15 mouse cellular contexts compared by ENCODE assay signal in genomic region chr12:45158986-45159385, GRCm38 (mm10).
DNase-seq lines count a peak whose midpoint lies in the region; ATAC-seq and TF ChIP-seq lines count a peak whose summit lies in the region.
"Had no signal": no experiment of that assay in that cellular context is flagged by ENCODE, and none has a peak within 500 bp of the region (broad histone marks: within the 10 kb centered on the region; RNA-seq: fewer than 3 reads in every experiment).

No protein-coding gene starts in this region.

- H3K27ac ChIP-seq in forebrain, postnatal 0 days (ENCODE audit: low read depth, low read length), result no peak overlapping the region
- H3K27ac ChIP-seq in forebrain, embryonic 11.5 days (ENCODE audit: low read depth, low read length), result no peak overlapping the region
- H3K27ac ChIP-seq in layer of hippocampus, adult 2 months, result no peak overlapping the region
- H3K27ac ChIP-seq in midbrain, embryonic 15.5 days, result no peak overlapping the region
- H3K27ac ChIP-seq in midbrain, embryonic 11.5 days (ENCODE audit: low read depth, low read length), result no peak overlapping the region
- H3K27ac ChIP-seq in stomach, postnatal 0 days (replicated peaks), result no peak overlapping the region
- H3K27ac ChIP-seq: heart, embryonic 13.5 days; kidney, embryonic 15.5 days; neural tube, embryonic 12.5 days had no signal

- H3K9ac ChIP-seq in forebrain, postnatal 0 days, result no peak overlapping the region
- H3K9ac ChIP-seq in forebrain, embryonic 11.5 days (ENCODE audit: low read length), result no peak overlapping the region
- H3K9ac ChIP-seq in midbrain, embryonic 15.5 days, result no peak overlapping the region
- H3K9ac ChIP-seq in midbrain, embryonic 11.5 days (ENCODE audit: low read length), result no peak overlapping the region
- no peak overlapping the region for H3K9ac ChIP-seq in stomach, postnatal 0 days (ENCODE audit: low read length)
- H3K9ac ChIP-seq: heart, embryonic 13.5 days; kidney, embryonic 15.5 days; neural tube, embryonic 12.5 days had no signal

- no peak overlapping the region for H3K4me3 ChIP-seq in forebrain, postnatal 0 days (ENCODE audit: low read depth, low read length)
- H3K4me3 ChIP-seq in forebrain, embryonic 11.5 days (ENCODE audit: low read depth, low read length), result no peak overlapping the region
- H3K4me3 ChIP-seq in layer of hippocampus, adult 2 months, result no peak overlapping the region
- H3K4me3 ChIP-seq in midbrain, embryonic 15.5 days, result no peak overlapping the region
- H3K4me3 ChIP-seq in midbrain, embryonic 11.5 days (ENCODE audit: low read depth, low read length), result no peak overlapping the region
- H3K4me3 ChIP-seq in stomach, postnatal 0 days (ENCODE audit: low read depth, low read length), result no peak overlapping the region
- H3K4me3 ChIP-seq: heart, embryonic 13.5 days; kidney, embryonic 15.5 days; neural tube, embryonic 12.5 days had no signal

- no peak overlapping the region for H3K4me2 ChIP-seq in forebrain, postnatal 0 days (ENCODE audit: low read depth)
- H3K4me2 ChIP-seq in forebrain, embryonic 11.5 days (ENCODE audit: low read depth, low read length, severe bottlenecking), result no peak overlapping the region
- no peak overlapping the region for H3K4me2 ChIP-seq in midbrain, embryonic 15.5 days
- no peak overlapping the region for H3K4me2 ChIP-seq in midbrain, embryonic 11.5 days
- no peak overlapping the region for H3K4me2 ChIP-seq in stomach, postnatal 0 days (replicated peaks; ENCODE audit: low read depth)
- H3K4me2 ChIP-seq: heart, embryonic 13.5 days; kidney, embryonic 15.5 days; neural tube, embryonic 12.5 days had no signal

- H3K36me3 ChIP-seq in forebrain, postnatal 0 days (ENCODE audit: insufficient read depth), result no peaks in the 10 kb centered on the region
- H3K36me3 ChIP-seq in forebrain, embryonic 11.5 days (ENCODE audit: control insufficient read depth, insufficient read depth, low read length), result no peaks in the 10 kb centered on the region
- H3K36me3 ChIP-seq in midbrain, embryonic 15.5 days (replicated peaks), result no peaks in the 10 kb centered on the region
- H3K36me3 ChIP-seq in midbrain, embryonic 11.5 days (ENCODE audit: control insufficient read depth, insufficient read depth, low read length), result no peaks in the 10 kb centered on the region
- no peaks in the 10 kb centered on the region for H3K36me3 ChIP-seq in stomach, postnatal 0 days (ENCODE audit: control insufficient read depth, insufficient read depth, low read length)
- H3K36me3 ChIP-seq: heart, embryonic 13.5 days; kidney, embryonic 15.5 days; neural tube, embryonic 12.5 days had no signal

- no peaks in the 10 kb centered on the region for H3K4me1 ChIP-seq in forebrain, postnatal 0 days (ENCODE audit: insufficient read depth)
- no peaks in the 10 kb centered on the region for H3K4me1 ChIP-seq in forebrain, embryonic 11.5 days (replicated peaks; ENCODE audit: control insufficient read depth, insufficient read depth, low read length)
- H3K4me1 ChIP-seq in midbrain, embryonic 15.5 days, result no peaks in the 10 kb centered on the region
- H3K4me1 ChIP-seq in midbrain, embryonic 11.5 days (ENCODE audit: control insufficient read depth, insufficient read depth, low read length), result no peaks in the 10 kb centered on the region
- H3K4me1 ChIP-seq in stomach, postnatal 0 days (replicated peaks; ENCODE audit: control insufficient read depth, insufficient read depth), result no peaks in the 10 kb centered on the region
- H3K4me1 ChIP-seq: heart, embryonic 13.5 days; kidney, embryonic 15.5 days; neural tube, embryonic 12.5 days had no signal

- no peaks in the 10 kb centered on the region for H3K27me3 ChIP-seq in forebrain, postnatal 0 days (ENCODE audit: insufficient read depth, low read length)
- no peaks in the 10 kb centered on the region for H3K27me3 ChIP-seq in forebrain, embryonic 11.5 days (ENCODE audit: control insufficient read depth, insufficient read depth, low read length)
- no peaks in the 10 kb centered on the region for H3K27me3 ChIP-seq in midbrain, embryonic 15.5 days (replicated peaks)
- no peaks in the 10 kb centered on the region for H3K27me3 ChIP-seq in midbrain, embryonic 11.5 days (ENCODE audit: control insufficient read depth, insufficient read depth, low read length)
- no peaks in the 10 kb centered on the region for H3K27me3 ChIP-seq in stomach, postnatal 0 days (ENCODE audit: control insufficient read depth, insufficient read depth, low read length)
- H3K27me3 ChIP-seq: heart, embryonic 13.5 days; kidney, embryonic 15.5 days; neural tube, embryonic 12.5 days had no signal

- DNase-seq in forebrain, postnatal 0 days, result no peak
- no peak for DNase-seq in forebrain, embryonic 11.5 days (ENCODE audit: low spot score)
- no peak for DNase-seq in layer of hippocampus, adult 2 months (ENCODE audit: low spot score in 2 of 2)
- DNase-seq in layer of hippocampus, postnatal 36 days, result no peak
- DNase-seq in midbrain, embryonic 11.5 days (ENCODE audit: low spot score, missing footprints), result no peak
- no peak for DNase-seq in stomach, postnatal 0 days (ENCODE audit: low spot score)
- no peak for DNase-seq in frontal cortex, postnatal 14 days (ENCODE audit: low spot score in 2 of 2)
- DNase-seq: adrenal gland, postnatal 36 days; cerebellum, postnatal 14 days; gastrocnemius, postnatal 14 days; thymus, postnatal 36 days had no signal

- WGBS in forebrain, postnatal 0 days, result 54% methylated on average over 3 of the region's 3 CpGs
- whole genome bisulfite sequencing in forebrain, embryonic 11.5 days, result 68% methylated on average over 3 of the region's 3 CpGs
- WGBS in midbrain, embryonic 15.5 days, result 53% methylated on average over 3 of the region's 3 CpGs
- 84% methylated on average over 3 of the region's 3 CpGs for WGBS in midbrain, embryonic 11.5 days
- WGBS in stomach, postnatal 0 days, result 82% methylated on average over 3 of the region's 3 CpGs

- TF ChIP-seq CTCF in forebrain, postnatal 0 days (IDR thresholded peaks at IDR 0.05; ENCODE audit: low read depth), result 0 out of 2 replicates have a peak, but pooled peaks have one; percentile 8
- peak; percentile 70 for TF ChIP-seq CTCF in layer of hippocampus, adult 2 months (conservative IDR thresholded peaks at IDR 0.05)
- peak; percentile 31; the same call in 1 of the 2 replicates for TF ChIP-seq CTCF in stomach, postnatal 0 days (IDR thresholded peaks at IDR 0.05; ENCODE audit: low read depth)

- H3K9me3 ChIP-seq in forebrain, postnatal 0 days (ENCODE audit: low read length), result no peaks in the 10 kb centered on the region
- no peaks in the 10 kb centered on the region for H3K9me3 ChIP-seq in forebrain, embryonic 11.5 days (ENCODE audit: control insufficient read depth, low read length)
- H3K9me3 ChIP-seq in midbrain, embryonic 15.5 days, result no peaks in the 10 kb centered on the region
- no peaks in the 10 kb centered on the region for H3K9me3 ChIP-seq in midbrain, embryonic 11.5 days (ENCODE audit: control insufficient read depth, low read length)
- no peaks in the 10 kb centered on the region for H3K9me3 ChIP-seq in stomach, postnatal 0 days (ENCODE audit: control insufficient read depth, low read length)
- H3K9me3 ChIP-seq: heart, embryonic 13.5 days; kidney, embryonic 15.5 days; neural tube, embryonic 12.5 days had no signal

- no peak for ATAC-seq in forebrain, postnatal 0 days
- no peak for ATAC-seq in forebrain, embryonic 11.5 days (replicated peaks; ENCODE audit: low FRiP score)
- ATAC-seq in midbrain, embryonic 15.5 days (replicated peaks), result peak; percentile 71
- ATAC-seq in midbrain, embryonic 11.5 days (ENCODE audit: low FRiP score), result no peak
- ATAC-seq in stomach, postnatal 0 days (ENCODE audit: low FRiP score, low TSS enrichment), result no peak

- no peak for TF ChIP-seq EP300 in stomach, postnatal 0 days (optimal IDR thresholded peaks at IDR 0.05)

Comparison
In these comparisons a context has a peak if more than half of its experiments do, and no peak if none do; other contexts are left out.
1. CTCF ChIP-seq: peak in every context shown above with its lines; median percentile 70 in layer of hippocampus, adult 2 months; 31 in stomach, postnatal 0 days; 8 in forebrain, postnatal 0 days.